Mouse (Mus musculus) mesoderm, embryonic 11.5 days (tissue): ENCODE measurements around the gene Gls.

Source experiments
- DNase-seq: peaks from one replicate; pipeline ENCODE4 v3.0.0-alpha.2; 2012; ENCODE audit warnings: low read depth, low spot score

Gls gene

GRCm38 (mm10) chr1:52127350-52127749 is 105.7 kb downstream of the Gls start:
- DNase-seq = no peak

- DNase-seq = no peak
Observed at GRCm38 (mm10) chr1:52124818-52125217, 108.2 kb downstream of the Gls start.

- no peak for DNase-seq
Observed at GRCm38 (mm10) chr1:52121052-52121451, 112.0 kb downstream of the Gls start.

DNA sequence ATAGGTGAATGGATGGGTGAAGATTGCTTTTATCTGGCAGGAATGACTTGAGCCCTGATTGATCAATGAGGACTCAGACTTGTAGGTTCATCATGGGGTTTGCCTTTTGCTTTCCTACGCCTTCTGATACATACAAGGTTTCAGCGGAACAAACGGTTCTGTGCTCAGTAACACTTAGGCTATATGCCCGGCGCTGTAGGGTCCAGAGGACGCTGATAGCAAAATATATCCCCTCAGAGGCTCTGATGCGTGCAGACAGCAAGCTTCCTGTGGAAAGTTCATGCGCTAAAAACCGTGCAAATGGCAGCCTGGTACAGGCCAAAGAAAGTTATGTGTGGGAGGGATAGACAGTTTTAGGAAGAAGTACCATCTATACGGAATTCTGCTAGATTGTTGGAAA is 112.8 kb downstream of the Gls start:
- DNase-seq = no peak

- DNase-seq = no peak
Observed at GRCm38 (mm10) chr1:52119691-52120090, 113.3 kb downstream of the Gls start.

- peak; percentile 93 for DNase-seq
Observed at GRCm38 (mm10) chr1:52118860-52119591, 114.0 kb downstream of the Gls start, which contains the start of gene Stat1. Stat1 (plus strand) TSS chr1:52119440.

GRCm38 (mm10) chr1:52117777-52118176 is 115.3 kb downstream of the Gls start:
- DNase-seq = no peak

DNA sequence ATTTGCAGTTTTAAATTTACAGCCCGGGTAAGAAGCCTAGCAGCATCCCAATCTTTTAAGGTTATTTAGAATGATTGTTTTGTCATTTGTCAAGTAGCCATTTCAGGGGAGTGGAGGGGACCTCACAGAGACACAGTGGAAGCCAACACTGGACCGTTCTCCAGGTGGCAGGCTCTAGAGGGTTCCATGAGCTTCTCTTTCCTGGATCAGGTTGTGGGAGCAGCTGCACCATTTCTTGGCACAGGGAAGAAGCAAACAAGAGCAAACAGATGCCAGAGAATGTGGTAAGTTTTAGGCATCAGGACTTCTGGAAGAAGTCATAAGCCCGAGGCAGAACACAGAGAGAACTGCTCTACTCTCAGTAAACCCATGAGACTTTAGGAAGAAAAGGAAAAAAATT is 116.6 kb downstream of the Gls start:
- no peak for DNase-seq

DNA sequence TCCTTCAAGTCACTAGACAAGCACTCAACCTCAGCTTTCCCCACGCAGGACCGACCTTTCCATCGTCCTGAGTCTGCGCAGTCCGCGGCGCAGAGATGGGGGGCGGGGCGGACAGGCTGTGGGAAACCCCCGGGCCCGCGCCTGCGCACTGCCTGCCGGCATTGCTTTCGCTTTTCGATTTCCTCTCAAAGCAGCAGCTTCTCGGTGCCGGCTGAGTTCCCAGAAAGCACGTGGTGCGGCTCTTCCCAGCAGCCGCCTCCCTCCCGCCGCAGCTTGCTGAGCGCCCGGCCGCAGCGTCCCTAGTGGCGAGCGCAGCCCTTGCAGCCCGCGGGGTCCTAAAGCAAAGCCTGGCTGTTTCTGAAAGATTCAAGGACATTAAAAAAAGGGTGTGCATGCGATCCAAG is 119.4 kb downstream of the Gls start:
- peak; percentile 97 for DNase-seq
